Mouse (Mus musculus) left cerebral cortex, postnatal 10 days (tissue): ENCODE measurements around the gene Padi4. TPM values are rescaled to one million over a fixed set of nuclear protein-coding genes. Genes with fewer than 3 reads are reported as not detected.

Source experiments
- DNase-seq, 2 experiments: peaks; one replicate each; pipeline ENCODE4 v3.0.0; 2021 to 2022; ENCODE audit warnings: low spot score in 2 of 2, mixed read lengths in 1 of 2; ENCODE audit errors: extremely low spot score in 1 of 2
- intact Hi-C: fragments of 180-260 bp; cut with DNase I; formaldehyde crosslinking; loops from one replicate; pipeline ENCODE4 v1.15.1; 2025
- total RNA-seq, 2 experiments: library from RNA; stranded (reverse); gene quantifications; 2 replicates each; pipeline ENCODE4 v1.2.3; 2021

Padi4 gene
- total RNA-seq, 2 experiments from 2014 or later, result not detected

GRCm38 (mm10) chr4:140713480-140714365 is 60.3 kb downstream of the Padi4 start:
- intact Hi-C loops, result loop anchor here (5.0 kb wide), 1 partner anchor 36 kb away; no protein-coding TSS in a partner anchor
- DNase-seq, result peak; percentile 94 to 98

- intact Hi-C loops, result loop anchor here (5.0 kb wide), 1 partner anchor 34 kb away; no protein-coding TSS in a partner anchor
- DNase-seq, result no peak
Measured at GRCm38 (mm10) chr4:140711360-140711759, 62.7 kb downstream of the Padi4 start.

GRCm38 (mm10) chr4:140710781-140711180 is 63.3 kb downstream of the Padi4 start:
- no peak for DNase-seq
- intact Hi-C loops, result loop anchor here (5.0 kb wide), 1 partner anchor 33 kb away; no protein-coding TSS in a partner anchor

GRCm38 (mm10) chr4:140709617-140710016 is 64.4 kb downstream of the Padi4 start:
- DNase-seq, result no peak
- intact Hi-C loops, result loop anchor here (5.0 kb wide), 1 partner anchor 32 kb away; no protein-coding TSS in a partner anchor

- intact Hi-C loops, result no loop called here
- DNase-seq, result no peak
Measured at GRCm38 (mm10) chr4:140709111-140709510, 64.9 kb downstream of the Padi4 start.

GRCm38 (mm10) chr4:140708297-140708927 is 65.6 kb downstream of the Padi4 start:
- no peak for DNase-seq
- intact Hi-C loops, result no loop called here

- intact Hi-C loops, result no loop called here
Measured at GRCm38 (mm10) chr4:140707615-140708014, 66.4 kb downstream of the Padi4 start.

GRCm38 (mm10) chr4:140704166-140704565 is 69.9 kb downstream of the Padi4 start:
- intact Hi-C loops, result no loop called here
- DNase-seq, result no peak

More at GRCm38 (mm10) chr4:140707615-140708014, 66.4 kb downstream of the Padi4 start:
- no peak for DNase-seq

- intact Hi-C loops, result no loop called here
- DNase-seq, result no peak
Measured at GRCm38 (mm10) chr4:140703636-140704035, 70.4 kb downstream of the Padi4 start.

GRCm38 (mm10) chr4:140702611-140703327 is 71.3 kb downstream of the Padi4 start:
- intact Hi-C loops, result no loop called here
- peak in 1 of 2 experiments; percentile 90 for DNase-seq

- intact Hi-C loops, result no loop called here
- peak in 1 of 2 experiments; percentile 66 for DNase-seq
Measured at GRCm38 (mm10) chr4:140701716-140702561, 72.1 kb downstream of the Padi4 start.

- intact Hi-C loops, result no loop called here
Measured at GRCm38 (mm10) chr4:140701049-140701715, 72.9 kb downstream of the Padi4 start.

GRCm38 (mm10) chr4:140700269-140701018 is 73.6 kb downstream of the Padi4 start, which contains the start of gene Rcc2:
Gene Rcc2, plus strand, starts transcription at chr4:140700541.
- intact Hi-C loops, result no loop called here
- DNase-seq, result no peak

More at GRCm38 (mm10) chr4:140701049-140701715, 72.9 kb downstream of the Padi4 start:
- peak; percentile 56 to 89 for DNase-seq

- intact Hi-C loops, result no loop called here
- peak; percentile 53 to 73 for DNase-seq
Measured at GRCm38 (mm10) chr4:140699441-140700127, 74.5 kb downstream of the Padi4 start.
